Mouse (Mus musculus) kidney, embryonic 16.5 days (tissue): ENCODE results near the gene Sys1. TPM values are rescaled to one million over a fixed set of nuclear protein-coding genes. Genes with fewer than 3 reads are reported as not detected.

Experiments used
- ATAC-seq: fragments of 200-750 bp; cut with Nextera tagmentation; 2 replicates; pipeline ENCODE4 v1.8.0; 2017; ENCODE audit warnings: moderate TSS enrichment; ENCODE audit not compliant: low FRiP score, low TSS enrichment
- H3K27ac ChIP-seq: fragments of 300-500 bp; sonication (generic); 2 replicates; pipeline ENCODE4 v1.5.1; 2014; ENCODE audit warnings: low read length
- H3K27me3 ChIP-seq: fragments of 300-500 bp; sonication (generic); 2 replicates; pipeline ENCODE4 v1.6.1; 2014; ENCODE audit warnings: low read length, control low read depth, mixed read lengths; ENCODE audit not compliant: insufficient read depth
- H3K36me3 ChIP-seq: fragments of 300-500 bp; sonication (generic); 2 replicates; pipeline ENCODE4 v1.6.1; 2014; ENCODE audit warnings: low read length, control low read depth, mixed read lengths; ENCODE audit not compliant: insufficient read depth
- H3K4me1 ChIP-seq: fragments of 300-500 bp; sonication (generic); 2 replicates; pipeline ENCODE4 v1.6.1; 2014; ENCODE audit warnings: low read length, control low read depth, mixed read lengths; ENCODE audit not compliant: insufficient read depth
- H3K4me2 ChIP-seq: fragments of 300-500 bp; sonication (generic); replicated peaks from 2 replicates; pipeline ENCODE4 v1.6.1; 2014; ENCODE audit warnings: low read depth, low read length
- H3K4me3 ChIP-seq: fragments of 300-500 bp; sonication (generic); 2 replicates; pipeline ENCODE4 v1.5.1; 2014; ENCODE audit warnings: mild to moderate bottlenecking, low read length
- H3K9ac ChIP-seq: fragments of 300-500 bp; sonication (generic); replicated peaks from 2 replicates; pipeline ENCODE4 v1.6.1; 2014; ENCODE audit warnings: low read length
- H3K9me3 ChIP-seq: fragments of 300-500 bp; sonication (generic); 2 replicates; pipeline ENCODE4 v1.6.1; 2016; ENCODE audit warnings: low read length, control low read depth
- WGBS: fragments of 180-500 bp; shearing (Covaris S2); extraction: QIAGEN DNeasy Blood & Tissue Kit; methylation state at CpG from one replicate; pipeline ENCODE4 v1.1.7; 2014; 5-methylcytosine and 5-hydroxymethylcytosine counted together
- polyA plus RNA-seq: library from polyadenylated mRNA; unstranded; fragments of >200 nt; fragmentation: Nextera tagmentation; extraction: Ambion mirVana; gene quantifications from 2 replicates; pipeline ENCODE4 v1.2.1, GENCODE M21; 2015

Sys1 gene
- polyA plus RNA-seq, 1 experiment from 2014 or later = 67.0 TPM

- H3K4me2 ChIP-seq = no peak overlapping the region
- 54% methylated on average over 7 of the region's 7 CpGs for WGBS
- no peak overlapping the region for H3K4me3 ChIP-seq
- H3K9me3 ChIP-seq = peaks cover 13% of the 10 kb centered on the region
- H3K27me3 ChIP-seq = no peaks in the 10 kb centered on the region
- H3K4me1 ChIP-seq = peaks cover 13% of the 10 kb centered on the region
- no peak overlapping the region for H3K9ac ChIP-seq
- H3K36me3 ChIP-seq = peaks cover 47% of the 10 kb centered on the region
- H3K27ac ChIP-seq = no peak overlapping the region
- ATAC-seq = no peak
Measured at GRCm38 (mm10) chr2:164500511-164500910, 43.7 kb downstream of the Sys1 start.

- no peak for ATAC-seq
- H3K36me3 ChIP-seq = peaks cover 59% of the 10 kb centered on the region
- WGBS = 99% methylated on average over 3 of the region's 3 CpGs
- H3K27ac ChIP-seq = no peak overlapping the region
- H3K4me1 ChIP-seq = no peaks in the 10 kb centered on the region
- no peaks in the 10 kb centered on the region for H3K27me3 ChIP-seq
- no peak overlapping the region for H3K9ac ChIP-seq
- no peak overlapping the region for H3K4me3 ChIP-seq
- H3K9me3 ChIP-seq = peaks cover 13% of the 10 kb centered on the region
- H3K4me2 ChIP-seq = no peak overlapping the region
Measured at GRCm38 (mm10) chr2:164504919-164505318, 48.2 kb downstream of the Sys1 start.

GRCm38 (mm10) chr2:164505619-164506347 lies 49.0 kb downstream of the Sys1 start:
- no peak overlapping the region for H3K4me3 ChIP-seq
- ATAC-seq = no peak
- H3K36me3 ChIP-seq = peaks cover 55% of the 10 kb centered on the region

GRCm38 (mm10) chr2:164507811-164508210 lies 51.0 kb downstream of the Sys1 start:
- 0 out of 2 replicates have a peak, but pooled peaks cover 7% of the 10 kb centered on the region for H3K4me1 ChIP-seq

More at GRCm38 (mm10) chr2:164505619-164506347, 49.0 kb downstream of the Sys1 start:
- Histone ChIP-seq H3K27ac (no peak overlapping the region), H3K4me2 (no peak overlapping the region), H3K9me3 (peaks cover 13% of the 10 kb centered on the region), H3K9ac (no peak overlapping the region), H3K4me1 (no peaks in the 10 kb centered on the region), H3K27me3 (no peaks in the 10 kb centered on the region)
- WGBS = 91% methylated on average over 4 of the region's 4 CpGs

GRCm38 (mm10) chr2:164510621-164511190 lies 53.9 kb downstream of the Sys1 start:
- 38% methylated on average over 4 of the region's 5 CpGs for WGBS

More at GRCm38 (mm10) chr2:164507811-164508210, 51.0 kb downstream of the Sys1 start:
- 91% methylated on average over 19 of the region's 19 CpGs for WGBS
- no peak for ATAC-seq
- Histone ChIP-seq H3K4me3 (no peak overlapping the region), H3K27ac (no peak overlapping the region), H3K4me2 (no peak overlapping the region), H3K36me3 (peaks cover 36% of the 10 kb centered on the region), H3K9ac (no peak overlapping the region), H3K27me3 (no peaks in the 10 kb centered on the region), H3K9me3 (peaks cover 13% of the 10 kb centered on the region)

GRCm38 (mm10) chr2:164512121-164512909 lies 55.6 kb downstream of the Sys1 start:
- Histone ChIP-seq H3K4me1 (0 out of 2 replicates have a peak, but pooled peaks cover 7% of the 10 kb centered on the region), H3K9me3 (no peaks in the 10 kb centered on the region), H3K4me2 (no peak overlapping the region), H3K27me3 (no peaks in the 10 kb centered on the region), H3K4me3 (no peak overlapping the region), H3K9ac (0 out of 2 replicates have a peak overlapping the region, but pooled peaks have one; percentile 8), H3K27ac (no peak overlapping the region), H3K36me3 (0 out of 2 replicates have a peak, but pooled peaks cover under 1% of the 10 kb centered on the region)
- no peak for ATAC-seq
- 60% methylated on average over 14 of the region's 14 CpGs for WGBS

More at GRCm38 (mm10) chr2:164510621-164511190, 53.9 kb downstream of the Sys1 start:
- no peaks in the 10 kb centered on the region for H3K9me3 ChIP-seq
- peak; percentile 58 for ATAC-seq
- H3K4me2 ChIP-seq = no peak overlapping the region
- no peaks in the 10 kb centered on the region for H3K27me3 ChIP-seq
- 0 out of 2 replicates have a peak, but pooled peaks cover 7% of the 10 kb centered on the region for H3K4me1 ChIP-seq
- no peak overlapping the region for H3K4me3 ChIP-seq
- H3K36me3 ChIP-seq = peaks cover 10% of the 10 kb centered on the region; the same call in 1 of the 2 replicates
- no peak overlapping the region for H3K9ac ChIP-seq
- peak overlapping the region; percentile 43; the same call in 1 of the 2 replicates for H3K27ac ChIP-seq

GRCm38 (mm10) chr2:164513389-164513788 lies 56.6 kb downstream of the Sys1 start:
- no peak overlapping the region for H3K9ac ChIP-seq
- 59% methylated on average over 8 of the region's 8 CpGs for WGBS
- no peaks in the 10 kb centered on the region for H3K27me3 ChIP-seq
- no peaks in the 10 kb centered on the region for H3K9me3 ChIP-seq
- no peaks in the 10 kb centered on the region for H3K36me3 ChIP-seq
- H3K4me2 ChIP-seq = no peak overlapping the region
- 0 out of 2 replicates have a peak, but pooled peaks cover 7% of the 10 kb centered on the region for H3K4me1 ChIP-seq
- H3K4me3 ChIP-seq = no peak overlapping the region
- H3K27ac ChIP-seq = no peak overlapping the region
- no peak for ATAC-seq

GRCm38 (mm10) chr2:164514916-164515315 lies 58.2 kb downstream of the Sys1 start:
- ATAC-seq = no peak
- Histone ChIP-seq H3K4me2 (no peak overlapping the region), H3K9ac (no peak overlapping the region), H3K4me1 (0 out of 2 replicates have a peak, but pooled peaks cover 7% of the 10 kb centered on the region), H3K4me3 (no peak overlapping the region), H3K36me3 (no peaks in the 10 kb centered on the region), H3K27ac (no peak overlapping the region), H3K9me3 (no peaks in the 10 kb centered on the region), H3K27me3 (no peaks in the 10 kb centered on the region)
- WGBS = 76% methylated on average over 3 of the region's 3 CpGs

GRCm38 (mm10) chr2:164515897-164516296 lies 59.1 kb downstream of the Sys1 start:
- Histone ChIP-seq H3K27ac (no peak overlapping the region), H3K36me3 (no peaks in the 10 kb centered on the region), H3K4me2 (no peak overlapping the region), H3K9me3 (no peaks in the 10 kb centered on the region), H3K4me1 (0 out of 2 replicates have a peak, but pooled peaks cover 7% of the 10 kb centered on the region), H3K27me3 (no peaks in the 10 kb centered on the region), H3K4me3 (no peak overlapping the region), H3K9ac (no peak overlapping the region)
- no peak for ATAC-seq
- 65% methylated on average over 9 of the region's 9 CpGs for WGBS
